Mouse (Mus musculus) heart, postnatal 0 days (tissue): ENCODE results near the gene Scarf2.

Experiments used
- CTCF ChIP-seq: IDR thresholded peaks from 2 replicates; pipeline ENCODE4 v1.5.1; 2016; ENCODE audit warnings: antibody characterized with exemption, control low read depth, low read depth
- EP300 ChIP-seq: IDR thresholded peaks from 2 replicates; pipeline ENCODE4 v1.6.1; 2016; ENCODE audit warnings: antibody characterized with exemption, low read depth

DNA sequence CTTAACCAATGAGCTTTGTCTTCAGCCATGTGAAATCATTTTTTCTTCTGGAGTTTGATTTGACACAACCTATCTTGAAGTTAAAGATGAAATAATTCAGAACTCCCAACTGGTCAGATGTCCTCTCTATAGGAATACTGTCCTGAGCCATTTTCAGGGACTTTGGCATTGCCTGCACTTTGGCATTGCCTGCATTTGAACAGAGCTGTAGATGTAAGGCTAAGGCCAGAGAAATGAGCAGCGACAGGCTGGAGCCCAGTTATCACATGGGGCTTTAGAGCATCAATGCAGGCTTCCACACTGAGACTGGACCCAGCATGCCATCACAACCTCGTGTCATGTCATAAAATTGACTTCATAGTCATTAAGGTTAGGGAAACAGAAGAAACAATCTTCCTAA is 56.2 kb downstream of the Scarf2 start:
- no peak for TF ChIP-seq EP300
- TF ChIP-seq CTCF = no peak
